Mouse (Mus musculus) left cerebral cortex, postnatal 25 days (tissue): Measurements from ENCODE around the gene Trak2. TPM values are rescaled to one million over a fixed set of nuclear protein-coding genes. Genes with fewer than 3 reads are reported as not detected.
A peak's percentile ranks its signal among the peaks of the same experiment; 100 is the strongest.
"Not testable (repeated sequence)": the region's sequence is repeated elsewhere in the genome, so short reads cannot be mapped to it uniquely, and the experiment has no call there.

Experiments used
- DNase-seq, 2 experiments: peaks; one replicate each; pipeline ENCODE4 v3.0.0; 2022; ENCODE audit warnings: low spot score in 2 of 2, mixed read lengths in 1 of 2
- intact Hi-C: fragments of 180-260 bp; cut with DNase I; formaldehyde crosslinking; loops from one replicate; pipeline ENCODE4 v1.15.1; 2025
- total RNA-seq, 2 experiments: library from RNA; stranded (reverse); gene quantifications; 2 replicates each; pipeline ENCODE4 v1.2.3; 2021

Trak2 gene
- total RNA-seq = 100 to 1,000 TPM; 175 to 198 TPM

DNA sequence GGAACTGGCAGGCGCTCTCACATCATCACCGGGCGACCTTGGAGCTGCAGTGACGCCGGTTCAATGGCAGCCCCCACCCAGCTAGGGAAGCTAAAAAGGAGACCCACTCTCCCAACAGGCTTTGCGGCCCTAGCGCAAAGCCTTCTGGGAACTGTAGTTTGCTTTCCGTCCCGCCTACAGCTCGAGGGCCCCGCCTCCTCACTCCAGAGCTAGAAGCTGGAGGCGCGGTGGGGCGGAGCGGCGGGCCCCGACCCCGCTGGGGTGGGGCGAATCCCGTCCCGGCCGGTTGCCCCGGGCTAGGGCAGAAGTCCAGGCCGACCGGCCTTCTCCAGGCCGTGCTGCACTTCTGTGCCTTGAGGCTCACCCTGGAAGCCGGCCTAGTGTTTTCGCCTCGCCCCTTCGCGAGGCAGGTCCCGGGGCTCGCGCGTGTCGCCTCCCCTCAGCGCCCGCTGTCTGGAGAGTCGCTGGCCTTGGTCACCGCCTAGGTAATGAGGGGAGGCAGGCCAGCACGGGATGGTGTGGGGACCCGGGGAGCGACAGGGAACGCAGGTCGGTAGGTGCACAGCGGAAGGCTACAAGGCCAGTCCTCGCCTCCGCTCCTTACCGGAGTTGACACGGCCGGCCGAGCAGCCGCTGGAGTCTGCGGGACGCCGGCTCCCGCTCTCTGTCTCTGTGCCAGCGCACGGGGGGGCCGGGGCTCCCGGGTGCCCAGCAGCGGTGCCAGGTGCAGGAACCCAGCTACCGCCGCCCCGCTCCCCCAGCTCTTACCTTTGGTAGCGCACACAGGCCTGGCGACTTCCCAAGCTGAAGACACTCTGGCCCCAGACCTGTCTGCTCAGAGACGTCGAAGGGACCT is at the start of gene Trak2, which contains the start of gene Stradb:
Gene Trak2, minus strand, starts transcription at position 65 of the 856 bp plus-strand sequence.
Gene Stradb, plus strand, starts transcription at position 157 of the 856 bp plus-strand sequence.
- intact Hi-C loops = loop anchor here (1.0 kb wide), 1 partner anchor 147 kb away; the partner anchor contains the start of gene Tmem237

DNA sequence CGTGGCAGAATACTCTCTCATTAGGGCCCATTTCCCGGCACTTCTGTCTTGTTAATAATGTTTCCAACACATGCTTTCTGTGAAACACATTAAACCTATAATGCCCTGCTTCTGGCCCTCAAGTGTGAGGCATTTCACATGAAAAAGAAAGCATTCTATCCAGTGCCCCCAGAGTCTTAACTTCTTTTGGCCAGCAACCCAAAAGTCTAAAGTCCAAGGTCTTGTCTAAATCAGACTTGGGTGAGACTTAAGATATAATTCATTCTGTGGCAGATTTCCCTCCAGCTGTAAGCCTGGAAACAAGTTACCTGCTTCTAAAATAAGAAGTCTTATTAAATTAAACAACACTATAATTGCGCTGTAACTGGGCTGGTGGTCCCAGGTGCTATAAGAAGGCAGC is 48.3 kb upstream of the Trak2 start:
- intact Hi-C loops = no loop called here
- DNase-seq = no peak

More for the DNA sequence above, at the start of gene Trak2, which contains the start of gene Stradb:
- DNase-seq = peak; percentile 96 to 98

DNA sequence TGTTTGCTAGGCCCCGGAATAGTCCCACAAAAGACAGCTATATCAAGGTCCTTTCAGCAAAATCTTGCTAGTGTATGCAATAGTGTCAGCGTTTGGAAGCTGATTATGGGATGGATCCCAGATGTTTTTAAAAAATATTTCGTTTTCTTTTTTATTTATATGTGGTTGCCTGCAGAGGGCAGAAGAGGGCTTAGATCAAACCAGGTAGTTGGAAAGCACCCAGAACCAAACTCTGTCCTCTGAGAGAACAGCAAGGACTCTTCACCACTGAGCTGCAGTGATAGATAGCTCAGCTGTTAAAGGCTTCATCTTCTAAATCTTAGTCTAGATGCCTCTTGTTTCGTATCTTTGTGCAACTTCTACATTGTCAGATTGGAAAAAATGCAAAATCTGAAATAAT is 36.0 kb upstream of the Trak2 start:
- intact Hi-C loops = loop anchor here (10.0 kb wide), 1 partner anchor 136 kb away; no protein-coding TSS in a partner anchor
- DNase-seq = no peak

DNA sequence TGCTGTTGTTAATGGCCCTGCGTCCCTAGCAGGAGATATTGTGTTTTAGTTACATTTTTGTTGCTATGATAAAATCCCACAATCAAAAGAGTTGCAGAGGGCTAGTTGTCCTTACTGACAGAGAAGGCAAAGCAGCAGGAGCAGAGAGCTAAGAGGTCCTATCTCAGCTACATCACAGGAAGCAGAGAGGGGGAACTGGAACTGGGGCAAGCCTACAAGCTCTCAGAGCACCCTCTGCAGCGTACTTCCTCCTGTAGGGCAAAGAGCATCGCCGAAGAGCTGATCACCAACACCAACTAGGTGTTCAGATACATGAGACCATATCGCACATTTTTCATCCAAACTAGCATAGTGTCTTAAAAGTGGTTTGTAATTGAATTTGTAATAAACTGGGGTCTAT is 22.1 kb upstream of the Trak2 start:
- DNase-seq = no peak
- intact Hi-C loops = no loop called here

DNA sequence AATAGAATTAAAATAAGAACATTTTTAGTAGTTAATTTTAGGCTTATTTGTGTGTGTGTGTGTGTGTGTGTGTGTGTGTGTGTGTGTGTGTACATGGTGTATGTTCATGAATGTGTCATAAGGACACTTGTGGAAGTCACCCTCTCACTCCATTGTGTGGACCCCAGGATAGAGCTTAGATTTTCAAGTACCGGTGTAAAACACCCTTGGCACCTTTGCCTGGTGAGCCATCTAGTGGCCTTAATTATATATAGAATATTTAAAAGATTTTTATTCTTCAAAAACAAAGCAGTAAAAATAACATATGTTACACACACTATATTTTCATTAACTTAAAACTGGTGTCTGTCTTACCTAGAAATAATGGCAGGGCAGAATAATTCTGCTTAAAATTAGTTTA is 20.5 kb upstream of the Trak2 start:
- DNase-seq = no peak
- intact Hi-C loops = loop anchor here (5.0 kb wide), 1 partner anchor 221 kb away; no protein-coding TSS in a partner anchor

DNA sequence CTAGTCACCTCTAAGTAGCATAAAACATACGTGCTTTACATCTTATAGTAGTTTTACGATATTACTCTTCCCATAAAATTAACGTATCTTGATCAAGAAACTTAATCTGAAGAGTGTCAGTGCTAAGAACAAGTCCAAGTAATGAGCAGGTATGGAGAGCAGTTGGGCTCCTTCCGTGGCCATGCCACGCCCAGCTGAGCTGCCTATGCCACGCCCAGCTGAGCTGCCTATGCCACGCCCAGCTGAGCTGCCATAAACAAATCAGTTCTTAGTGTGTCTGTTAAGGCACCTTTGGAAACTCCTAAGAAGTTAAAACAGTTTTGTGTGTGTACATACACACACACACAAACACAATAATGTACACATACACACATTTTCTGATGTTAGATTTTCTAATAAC is 19.9 kb upstream of the Trak2 start:
- intact Hi-C loops = loop anchor here (5.0 kb wide), 1 partner anchor 221 kb away; no protein-coding TSS in a partner anchor
- no peak for DNase-seq

DNA sequence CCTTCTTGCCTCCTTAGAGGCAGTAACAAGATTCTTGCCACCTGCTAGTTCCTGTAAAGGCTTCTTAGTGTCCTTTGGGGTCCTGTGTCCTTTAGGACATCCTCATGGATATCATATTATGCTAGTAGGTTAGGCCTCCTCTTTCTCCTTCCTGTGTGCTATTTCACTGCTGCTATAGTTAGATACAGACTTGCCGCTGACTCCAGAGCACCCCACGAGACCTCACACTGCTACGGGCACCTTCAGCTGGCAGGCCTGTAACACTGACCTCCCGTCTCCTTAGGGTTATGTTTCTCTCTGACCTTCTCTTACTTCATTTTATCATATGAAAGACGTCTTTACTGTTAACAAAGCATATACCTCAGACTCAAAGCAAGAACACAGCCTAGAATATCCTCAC is 11.4 kb upstream of the Trak2 start:
- DNase-seq = no peak
- intact Hi-C loops = no loop called here

DNA sequence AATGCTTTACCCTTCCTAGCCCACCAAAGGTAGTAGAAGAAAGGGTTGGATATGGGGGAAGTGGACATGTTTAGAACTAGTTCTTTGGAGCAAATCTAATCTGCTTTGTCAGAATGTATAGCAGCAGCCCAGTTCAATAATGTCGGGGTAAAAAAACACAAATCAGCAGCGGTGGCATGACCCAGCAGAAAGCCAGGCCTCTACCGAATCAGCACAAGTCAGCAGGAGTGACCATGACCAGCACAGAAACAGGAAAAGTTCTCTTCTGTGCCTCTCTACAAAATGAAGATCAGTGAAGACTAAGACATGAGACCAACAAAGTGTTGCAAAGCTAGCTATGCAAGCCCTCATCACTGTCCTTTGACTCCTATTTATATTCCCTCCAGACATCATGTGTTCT is 9.0 kb upstream of the Trak2 start:
- intact Hi-C loops = no loop called here
- DNase-seq = no peak

DNA sequence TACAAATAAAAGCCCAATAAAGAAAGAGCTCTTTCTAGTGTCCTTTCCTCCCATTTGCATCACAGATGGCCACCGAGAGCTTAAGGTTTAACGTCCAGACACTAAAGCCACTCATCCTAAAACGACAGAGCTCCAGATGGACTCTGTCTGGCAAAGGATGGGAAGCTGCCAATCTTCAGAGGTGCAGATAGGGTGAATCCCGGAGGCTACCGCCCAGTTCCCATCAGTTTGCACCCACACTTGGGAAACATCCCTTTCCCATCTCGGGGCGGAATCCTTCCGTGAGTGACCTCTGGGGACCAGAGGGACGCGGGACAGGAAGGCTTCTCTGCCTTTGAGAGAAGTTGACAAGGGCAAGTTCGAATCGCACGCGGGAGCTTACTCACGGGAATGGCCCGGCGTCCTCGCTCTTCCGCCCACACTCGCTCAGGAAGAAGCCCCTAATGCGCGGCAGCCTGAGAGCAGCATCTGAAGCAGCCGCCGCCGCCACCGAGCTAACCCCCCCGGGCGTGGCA is 322 bp downstream of the Trak2 start:
- intact Hi-C loops = no loop called here
- DNase-seq = no peak

DNA sequence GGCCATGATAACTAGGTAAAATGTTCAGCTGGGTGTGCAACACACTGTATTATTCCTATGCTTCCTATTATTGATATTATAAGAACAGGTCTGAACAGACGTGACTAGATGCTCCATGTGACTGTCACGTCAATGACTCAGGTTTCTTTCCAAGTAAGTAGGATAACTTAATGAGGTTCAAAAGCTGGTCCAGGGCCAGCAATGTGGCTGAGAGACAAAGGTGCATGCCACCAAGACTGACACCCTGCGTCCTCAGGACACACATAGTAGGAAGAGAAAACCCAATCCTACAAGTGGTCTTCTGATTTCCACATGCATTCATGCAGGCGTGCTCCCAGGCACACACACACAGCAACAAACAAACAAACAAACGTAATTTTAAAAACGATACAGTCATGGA is 2.1 kb downstream of the Trak2 start:
- no peak for DNase-seq
- intact Hi-C loops = no loop called here

DNA sequence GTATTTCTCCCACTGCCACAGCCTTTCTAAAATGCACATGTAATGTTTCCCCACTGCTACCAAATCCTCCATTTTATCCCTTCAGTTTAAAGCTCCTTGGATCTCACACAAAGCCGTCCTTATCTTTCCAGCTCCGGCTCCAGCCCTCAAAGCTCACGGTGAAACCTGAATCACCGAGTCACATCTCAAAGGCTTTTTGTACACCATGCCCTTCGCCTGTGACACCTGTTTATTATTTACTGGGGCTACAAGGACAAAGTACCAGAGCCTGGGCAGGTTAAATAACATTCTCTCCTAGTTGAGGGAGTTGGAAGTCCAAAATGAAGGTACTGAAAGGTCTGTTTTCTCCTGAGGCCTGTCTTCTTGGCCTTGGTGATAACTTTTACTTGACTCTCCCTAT is 3.2 kb downstream of the Trak2 start:
- intact Hi-C loops = no loop called here
- DNase-seq = no peak

DNA sequence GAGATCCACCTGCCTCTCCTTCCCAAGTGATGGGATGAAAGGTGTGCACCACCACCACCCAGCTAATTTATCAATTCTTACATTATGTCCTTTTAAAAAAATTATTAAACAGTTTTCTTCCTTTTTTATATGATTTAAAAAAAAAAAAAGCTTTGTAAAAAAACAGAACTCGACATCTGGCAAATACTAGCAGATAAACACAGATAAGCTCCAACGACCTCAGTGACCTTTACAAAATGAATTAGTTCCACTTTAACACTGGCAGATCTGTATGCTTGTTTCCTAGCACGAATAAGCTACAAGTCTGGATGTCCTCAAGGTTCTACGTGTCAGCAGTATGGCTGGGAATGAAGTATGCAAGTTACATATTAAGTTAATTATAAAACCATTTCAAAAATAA is 5.7 kb downstream of the Trak2 start:
- intact Hi-C loops = no loop called here

DNA sequence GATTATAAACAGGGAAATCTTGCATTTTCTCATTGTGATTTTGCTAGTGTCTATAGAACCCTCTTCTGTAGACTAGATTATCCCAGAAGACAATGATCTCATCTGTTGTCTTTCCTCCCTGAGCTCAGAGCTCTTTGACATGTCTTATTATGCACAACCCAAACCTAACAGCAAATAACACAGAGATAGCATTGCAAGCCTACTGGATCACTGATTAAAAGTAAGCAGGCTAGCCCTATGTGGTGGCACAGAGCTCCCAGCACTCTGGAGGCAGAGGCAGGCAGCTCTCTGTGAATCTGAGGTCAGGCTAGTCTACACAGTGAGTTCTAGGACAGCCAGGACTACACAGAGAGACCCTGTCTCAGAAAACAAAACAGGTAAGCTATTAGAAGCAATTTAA is 10.4 kb downstream of the Trak2 start:
- intact Hi-C loops = no loop called here
- no peak for DNase-seq

More for the DNA sequence above, 5.7 kb downstream of the Trak2 start:
- DNase-seq = no peak

DNA sequence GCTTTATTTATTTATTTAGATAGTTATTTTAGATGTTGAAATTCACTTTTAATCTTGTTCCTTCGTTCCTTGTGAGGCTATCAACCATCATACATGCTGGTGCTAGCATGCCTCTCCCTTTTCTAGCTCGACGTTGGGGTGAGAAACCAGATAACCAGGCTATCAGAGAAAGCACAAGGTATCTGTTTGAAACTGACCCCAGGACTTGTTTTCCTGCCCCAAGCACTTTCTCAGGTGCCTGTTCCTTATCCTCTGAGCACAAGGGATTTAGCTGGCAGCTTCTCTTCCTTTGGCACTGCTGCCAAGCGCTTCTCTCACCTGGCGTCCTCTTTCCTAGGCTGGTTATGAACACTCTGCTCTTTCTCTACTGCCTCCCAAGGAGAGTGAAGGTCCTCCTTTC is 10.8 kb downstream of the Trak2 start:
- DNase-seq = no peak
- intact Hi-C loops = no loop called here

DNA sequence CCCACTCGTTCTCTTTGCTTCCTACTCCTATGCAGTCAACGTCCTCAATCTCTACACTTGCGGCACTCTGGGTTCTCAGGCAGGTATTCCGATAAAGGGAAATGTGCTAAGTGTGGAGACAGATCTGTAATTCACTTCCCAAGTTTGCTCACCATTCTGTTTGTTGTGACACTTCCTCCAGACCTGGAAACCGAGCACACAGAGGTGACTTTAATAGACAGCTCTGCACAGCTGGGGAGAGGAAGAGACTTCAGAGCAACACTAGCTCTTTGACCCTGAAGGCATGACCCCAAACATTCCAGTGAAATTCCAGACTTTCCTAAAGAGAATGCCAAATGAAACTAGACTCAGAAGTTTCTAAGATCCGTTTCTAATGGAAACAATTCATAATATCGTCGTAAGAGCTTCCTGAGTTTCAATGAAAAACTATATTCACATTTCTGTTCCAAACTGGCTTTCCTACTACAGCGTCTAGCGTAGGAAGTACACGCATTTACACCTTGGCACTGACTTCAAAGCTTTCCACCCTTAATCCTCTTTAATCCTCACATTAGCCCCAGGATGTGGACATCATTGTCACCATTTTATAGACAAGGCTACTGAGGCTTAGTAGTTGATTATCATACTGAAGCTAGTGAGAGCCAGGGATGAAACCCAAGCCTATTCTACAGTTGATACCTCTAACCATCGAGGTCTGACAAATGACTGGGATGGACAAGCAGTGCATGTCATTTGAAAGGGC is 11.9 kb downstream of the Trak2 start:
- intact Hi-C loops = no loop called here
- DNase-seq = no peak

DNA sequence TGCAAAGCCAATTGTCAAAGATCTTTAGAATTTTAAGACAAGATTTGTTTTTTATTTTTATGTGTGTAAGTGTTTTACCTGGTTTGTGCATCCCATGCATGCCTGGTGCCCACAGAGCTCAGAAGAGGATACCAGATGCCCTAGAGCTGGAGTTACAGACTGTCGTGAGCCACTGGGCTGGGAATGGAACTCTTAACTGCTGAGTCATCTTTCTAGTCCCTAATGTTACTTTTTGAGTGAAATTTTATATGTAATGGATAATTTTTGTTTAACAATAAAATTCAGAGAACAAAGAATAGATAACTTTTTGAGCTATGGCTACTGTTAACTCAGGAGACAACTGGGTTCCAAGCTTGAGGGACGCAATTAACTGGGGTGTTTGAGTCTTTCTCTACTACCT is 13.5 kb downstream of the Trak2 start:
- no peak for DNase-seq
- intact Hi-C loops = no loop called here

DNA sequence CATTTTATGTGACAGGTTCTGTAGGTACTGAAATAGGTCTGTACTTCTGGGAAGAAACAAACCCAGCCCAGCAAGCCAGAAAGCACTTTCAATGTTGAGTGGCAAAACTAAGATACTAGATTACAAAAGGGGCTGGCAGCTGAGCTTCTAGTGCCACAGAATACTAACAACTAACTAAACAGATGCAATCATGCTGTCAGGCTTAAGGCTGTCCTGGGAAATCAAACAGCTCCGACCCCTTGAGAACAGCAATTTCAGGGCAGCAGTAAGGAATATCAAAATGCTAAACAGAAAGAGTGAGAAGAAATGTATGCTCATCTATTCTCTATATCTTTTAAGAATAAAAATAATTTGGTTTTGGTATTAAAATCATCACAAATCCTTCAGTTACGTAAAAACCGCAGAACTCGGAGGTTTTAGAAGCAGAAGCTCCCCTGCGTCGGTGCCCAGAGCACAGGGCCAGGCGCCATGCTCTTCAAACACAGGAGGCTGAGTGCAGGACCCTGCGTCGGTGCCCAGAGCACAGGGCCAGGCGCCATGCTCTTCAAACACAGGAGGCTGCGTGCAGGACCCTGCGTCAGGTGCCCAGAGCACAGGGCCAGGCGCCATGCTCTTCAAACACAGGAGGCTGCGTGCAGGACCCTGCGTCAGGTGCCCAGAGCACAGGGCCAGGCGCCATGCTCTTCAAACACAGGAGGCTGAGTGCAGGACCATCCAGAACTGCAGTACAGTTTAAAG is 14.3 kb downstream of the Trak2 start:
- DNase-seq, intact Hi-C loops: not testable (repeated sequence)

DNA sequence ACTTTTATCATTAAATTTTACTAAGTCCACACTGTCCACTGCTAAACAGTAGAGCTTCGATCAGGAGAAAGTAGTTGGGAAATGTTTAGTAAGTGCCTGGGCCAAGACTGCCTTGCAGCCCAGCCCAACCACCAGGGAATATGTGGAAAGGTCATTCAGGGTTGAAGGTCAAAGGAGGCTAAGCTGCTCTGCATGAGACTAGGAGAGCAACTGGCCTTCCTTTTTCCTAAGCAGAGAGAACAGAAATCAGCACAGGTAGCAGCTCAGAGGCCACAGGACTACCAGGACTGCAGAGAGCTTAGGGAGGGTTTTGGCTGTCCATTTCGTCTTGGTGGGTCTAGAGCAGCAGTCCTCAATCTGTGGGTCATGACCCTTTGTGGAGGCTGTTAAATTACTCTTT is 15.3 kb downstream of the Trak2 start:
- no peak for DNase-seq
- intact Hi-C loops = no loop called here

DNA sequence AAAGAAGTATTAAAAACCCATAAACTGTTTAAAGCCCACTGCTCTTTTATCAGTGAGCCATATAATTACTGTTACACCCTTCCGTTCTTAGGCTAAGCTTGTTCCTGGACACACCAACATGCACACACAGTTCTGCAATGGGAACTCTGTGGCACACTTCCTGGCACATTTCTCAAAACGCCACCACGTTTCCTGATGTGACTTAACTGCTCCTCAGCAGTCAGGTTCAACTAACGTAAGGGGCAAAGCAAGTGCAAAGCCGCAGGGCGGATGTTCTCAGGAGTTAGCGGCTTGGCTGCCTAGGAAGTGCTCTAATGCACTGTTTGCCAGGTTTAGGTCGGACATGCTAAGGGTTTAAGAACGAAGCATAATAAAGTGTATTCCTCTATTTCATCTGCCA is 17.0 kb downstream of the Trak2 start:
- intact Hi-C loops = no loop called here
- no peak for DNase-seq

DNA sequence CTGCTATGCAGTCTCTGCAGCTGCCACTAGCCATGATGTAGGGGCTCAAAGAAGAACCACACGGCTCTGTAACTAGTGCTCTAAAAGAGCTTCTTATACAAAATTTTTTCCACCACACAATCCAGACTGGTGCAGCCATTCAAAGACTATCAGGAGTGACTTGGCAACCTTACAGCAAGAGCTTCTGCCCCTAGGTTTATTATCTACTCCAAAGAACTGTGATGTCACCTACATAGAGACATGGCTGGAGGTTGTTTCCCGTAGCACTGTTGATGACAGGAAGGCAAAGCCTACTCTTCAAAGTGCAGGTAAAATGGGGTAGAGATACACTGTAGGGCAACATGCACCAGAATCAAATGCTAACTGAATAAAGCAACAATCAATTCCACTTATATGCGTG is 17.5 kb downstream of the Trak2 start:
- DNase-seq = no peak
- intact Hi-C loops = no loop called here
